Mouse (Mus musculus): ENCODE measurements at regions not wholly inside any gene's neighbourhood (a gene's known extent, or its start where the extent isn't known, plus 50 kb on each side); places are given as distances from the start of the nearest gene placed in this dataset.

GRCm38 (mm10) chr10:97778531-97778930, 52.0 kb upstream of the C030005K15Rik start:
- CTCF ChIA-PET, result no interaction called here

GRCm38 (mm10) chr10:97779335-97779734, 52.8 kb upstream of the C030005K15Rik start:
- CTCF ChIA-PET, result interaction anchor here (0.6 kb wide), 1 partner anchor 15 kb away, joined by 6 read pairs; no protein-coding TSS in a partner anchor

- CTCF ChIA-PET, result no interaction called here
Observed at GRCm38 (mm10) chr10:97793804-97794203, 67.2 kb upstream of the C030005K15Rik start.

- CTCF ChIA-PET, result no interaction called here
Observed at GRCm38 (mm10) chr10:97801448-97802265, 75.1 kb upstream of the C030005K15Rik start.

- CTCF ChIA-PET, result no interaction called here
Observed at GRCm38 (mm10) chr10:97807947-97808346, 81.4 kb upstream of the C030005K15Rik start.

GRCm38 (mm10) chr10:97842574-97842973, 116.0 kb upstream of the C030005K15Rik start:
- CTCF ChIA-PET, result no interaction called here

GRCm38 (mm10) chr10:97851487-97851886, 124.9 kb upstream of the C030005K15Rik start:
- CTCF ChIA-PET, result interaction anchor here (0.5 kb wide), 1 partner anchor 1484 kb away, joined by 7 read pairs; no protein-coding TSS in a partner anchor

DNA sequence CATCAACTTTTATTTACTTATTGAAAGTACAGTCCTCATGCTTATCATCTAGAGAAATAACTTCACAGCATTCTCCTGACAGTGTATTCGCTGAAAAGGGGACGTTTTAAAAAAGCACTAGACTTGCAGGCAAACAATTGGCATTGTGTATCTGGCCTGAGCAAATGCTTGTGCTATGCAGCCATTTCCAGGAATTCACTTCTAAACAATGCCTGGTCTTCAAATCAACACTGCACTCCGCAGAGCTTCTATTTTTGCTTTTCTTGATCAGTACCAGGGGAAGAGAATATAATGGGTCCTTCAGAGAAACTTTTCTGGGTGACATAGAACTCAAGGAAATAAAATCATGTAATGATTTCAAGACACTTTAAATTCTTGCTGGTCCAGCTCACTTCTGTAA, 150.5 kb upstream of the C030005K15Rik start:
- CTCF ChIA-PET, result no interaction called here

DNA sequence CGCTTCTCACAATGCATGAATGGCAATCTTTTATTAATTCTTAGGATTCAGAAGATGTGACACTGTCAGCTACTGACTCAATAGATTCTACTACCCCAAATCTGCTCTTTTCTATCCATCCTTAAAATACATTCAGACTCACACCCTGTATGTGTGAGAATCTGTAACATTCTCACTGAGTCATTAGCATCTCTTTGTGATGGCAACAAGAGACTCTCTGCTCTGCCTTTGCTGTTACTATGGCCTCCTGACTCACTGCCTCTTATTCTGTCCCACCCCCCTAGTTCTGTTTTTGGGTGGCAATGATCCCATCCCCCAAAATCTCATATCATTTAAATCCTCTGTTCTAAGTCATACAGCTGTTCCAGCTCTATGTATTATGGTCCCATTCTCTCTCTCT, 159.5 kb upstream of the C030005K15Rik start:
- CTCF ChIA-PET, result interaction anchor here (0.5 kb wide), 1 partner anchor 13 kb away, joined by 3 read pairs; no protein-coding TSS in a partner anchor

- CTCF ChIA-PET, result no interaction called here
Observed at GRCm38 (mm10) chr10:97905793-97906192, 179.2 kb upstream of the C030005K15Rik start.

DNA sequence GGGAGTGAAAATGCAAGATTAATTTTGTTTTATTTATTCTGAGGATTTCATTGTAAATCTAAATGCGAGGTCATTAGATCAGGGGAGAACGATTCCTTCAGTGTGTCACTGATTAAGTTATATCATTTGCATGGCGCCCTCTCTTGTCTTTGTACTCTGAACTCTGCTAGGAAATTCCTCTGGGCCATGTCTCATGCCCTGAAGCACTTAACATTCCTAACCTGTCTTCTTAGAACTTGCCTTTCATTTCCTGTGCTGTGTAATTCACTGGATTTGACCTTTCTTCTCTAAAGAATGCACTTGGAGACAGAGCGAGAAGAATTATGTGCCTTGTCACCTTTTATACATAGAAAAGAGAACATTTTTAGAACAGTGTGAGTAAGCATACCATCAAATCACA, 199.0 kb upstream of the C030005K15Rik start:
- CTCF ChIA-PET, result no interaction called here

DNA sequence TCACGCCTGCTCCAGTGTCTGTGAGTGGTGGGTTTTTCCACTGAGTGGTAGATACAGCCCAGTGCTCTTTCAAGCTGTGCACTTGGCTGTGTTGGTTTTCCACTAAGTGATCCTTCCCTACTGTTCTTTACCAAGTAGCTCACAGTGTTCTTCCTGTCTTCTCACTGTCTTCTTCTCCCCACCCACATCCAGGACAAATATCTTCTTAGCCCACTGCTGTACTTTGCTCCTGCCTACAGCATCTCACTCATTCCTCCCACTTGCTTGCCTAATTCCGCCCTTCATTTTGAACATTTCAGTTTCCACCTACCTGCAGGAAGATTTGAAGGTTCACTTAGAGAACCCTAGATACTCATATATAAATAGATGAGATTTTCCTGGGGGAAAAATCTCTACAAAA, 213.8 kb upstream of the C030005K15Rik start:
- CTCF ChIA-PET, result no interaction called here

DNA sequence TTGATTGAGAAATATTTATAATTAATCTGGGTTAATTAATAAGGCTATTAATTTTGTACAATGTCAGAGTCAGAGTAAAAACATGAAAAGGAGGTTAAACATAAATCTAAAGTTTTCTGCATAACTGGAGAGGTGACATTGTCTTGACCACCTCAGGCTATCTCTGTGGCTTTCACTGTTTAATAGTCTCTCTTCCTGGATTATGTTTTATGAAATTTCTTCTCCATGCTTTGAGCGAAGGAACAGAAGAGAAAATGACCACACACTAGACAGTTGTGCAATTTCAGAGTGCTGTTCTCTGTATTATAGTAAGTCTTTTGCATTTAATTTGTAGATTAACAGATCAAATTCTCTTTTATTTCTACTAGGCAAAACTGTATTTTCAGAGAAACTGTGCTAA, 239.3 kb upstream of the C030005K15Rik start:
- CTCF ChIA-PET, result no interaction called here

DNA sequence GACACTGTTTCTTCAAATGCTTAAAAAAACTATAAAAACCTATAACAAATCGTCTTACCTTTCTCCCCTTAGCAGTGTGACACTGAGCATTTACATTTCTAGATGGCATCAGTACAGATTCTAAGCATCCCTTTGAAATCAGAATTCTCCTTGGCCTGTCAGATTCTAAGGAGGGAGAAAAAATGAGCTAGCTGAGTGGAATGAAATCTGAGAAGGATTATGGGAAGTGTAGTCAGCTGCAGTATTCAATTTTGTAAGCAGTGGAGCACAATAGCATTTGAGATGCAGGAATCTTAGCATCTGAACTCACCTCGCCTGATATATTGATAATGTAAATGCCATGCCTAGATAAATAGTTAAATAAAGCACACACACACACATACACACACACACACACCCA, 240.4 kb upstream of the C030005K15Rik start:
- CTCF ChIA-PET, result no interaction called here

- CTCF ChIA-PET, result no interaction called here
Observed at GRCm38 (mm10) chr10:98007037-98007436, 280.5 kb upstream of the C030005K15Rik start.

DNA sequence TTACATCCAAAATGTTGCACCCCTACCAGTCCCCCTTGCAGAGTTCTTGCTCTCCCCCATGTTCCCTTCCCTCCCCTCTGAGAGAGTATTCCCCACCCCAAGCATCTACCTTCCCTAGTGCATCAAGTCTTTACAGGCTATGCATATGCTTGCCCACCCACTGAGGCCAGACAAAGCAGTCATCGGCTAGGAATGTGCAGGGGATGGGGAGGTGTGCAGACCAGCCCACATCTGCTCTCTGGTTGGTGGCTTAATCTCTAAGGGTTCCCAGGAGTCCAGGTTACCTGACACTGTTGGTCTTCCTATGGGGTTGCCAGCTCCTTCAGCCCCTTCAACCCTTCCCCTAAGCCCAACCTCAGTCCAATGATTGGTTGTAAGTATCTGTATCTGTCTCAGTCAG, 281.8 kb upstream of the C030005K15Rik start:
- CTCF ChIA-PET, result no interaction called here

- CTCF ChIA-PET, result no interaction called here
Observed at GRCm38 (mm10) chr10:98012916-98013315, 286.4 kb upstream of the C030005K15Rik start.

- CTCF ChIA-PET, result no interaction called here
Observed at GRCm38 (mm10) chr10:98014985-98015902, 288.7 kb upstream of the C030005K15Rik start.

GRCm38 (mm10) chr10:98016596-98017304, 290.2 kb upstream of the C030005K15Rik start:
- CTCF ChIA-PET, result no interaction called here

- CTCF ChIA-PET, result no interaction called here
Observed at GRCm38 (mm10) chr10:98029124-98029523, 302.6 kb upstream of the C030005K15Rik start.

DNA sequence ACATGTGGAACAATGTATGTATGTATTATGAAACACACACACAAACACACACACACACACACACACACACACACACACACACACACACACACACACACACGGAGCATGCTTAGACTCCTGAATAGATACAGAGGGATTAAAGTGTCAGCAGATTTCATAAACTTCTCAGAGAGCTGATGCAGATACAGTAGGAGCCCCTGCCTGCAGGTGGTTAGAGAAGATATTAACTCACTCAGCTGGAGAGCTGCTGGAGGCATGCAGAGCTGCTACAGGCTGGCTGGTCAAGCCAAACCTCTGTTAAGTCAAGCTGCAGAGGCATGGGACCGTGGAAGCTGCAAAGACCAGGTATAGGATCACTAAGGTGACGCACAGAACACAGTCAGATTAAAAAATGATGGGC, 303.1 kb upstream of the C030005K15Rik start:
- CTCF ChIA-PET, result no interaction called here

DNA sequence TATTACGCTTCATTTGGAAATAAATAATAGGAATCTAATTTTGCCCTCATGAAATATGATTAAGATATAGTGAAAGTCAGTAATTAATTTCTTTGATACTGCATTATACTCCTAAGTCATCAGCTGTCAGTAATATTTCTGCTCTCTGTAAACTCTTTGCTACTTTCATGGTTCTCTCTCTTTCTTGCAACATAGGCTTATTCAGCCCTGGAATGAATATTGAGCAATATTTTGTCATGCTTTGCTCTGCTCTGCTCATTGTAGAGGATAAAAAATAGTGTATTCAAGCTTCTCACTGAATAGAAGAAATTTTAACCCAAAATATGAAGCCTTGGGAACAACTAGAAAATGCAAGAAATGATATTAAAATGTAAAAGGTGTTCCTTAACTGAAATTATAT, 306.1 kb upstream of the C030005K15Rik start:
- CTCF ChIA-PET, result no interaction called here

Measured in spleen, embryonic (tissue).